Mouse (Mus musculus) embryonic facial prominence, embryonic 11.5 days (tissue): ENCODE data around the gene Scarb1. TPM values are rescaled to one million over a fixed set of nuclear protein-coding genes. Genes with fewer than 3 reads are reported as not detected.

ENCODE experiments used
- ATAC-seq: fragments of 200-750 bp; cut with Nextera tagmentation; replicated peaks from 2 replicates; pipeline ENCODE4 v1.8.0; 2017; ENCODE audit warnings: low read depth; ENCODE audit not compliant: insufficient number of reproducible peaks, low FRiP score, low TSS enrichment
- DNase-seq: peaks from one replicate; pipeline ENCODE4 v3.0.0-alpha.2; 2015; ENCODE audit warnings: low spot score
- H3K27ac ChIP-seq: fragments of 300-500 bp; sonication (generic); replicated peaks from 2 replicates; pipeline ENCODE4 v1.5.1; 2014; ENCODE audit warnings: mild to moderate bottlenecking, low read depth, low read length, control low read depth
- H3K27me3 ChIP-seq: fragments of 300-500 bp; sonication (generic); 2 replicates; pipeline ENCODE4 v1.6.1; 2014; ENCODE audit warnings: mild to moderate bottlenecking, low read length, moderate library complexity, mixed read lengths; ENCODE audit not compliant: control insufficient read depth, insufficient read depth
- H3K36me3 ChIP-seq: fragments of 300-500 bp; sonication (generic); replicated peaks from 2 replicates; pipeline ENCODE4 v1.6.1; 2014; ENCODE audit warnings: low read depth, mild to moderate bottlenecking, low read length, moderate library complexity, mixed read lengths; ENCODE audit not compliant: control insufficient read depth, insufficient read depth
- H3K4me1 ChIP-seq: fragments of 300-500 bp; sonication (generic); 2 replicates; pipeline ENCODE4 v1.6.1; 2014; ENCODE audit warnings: low read length, mixed read lengths; ENCODE audit not compliant: control insufficient read depth, insufficient read depth
- H3K4me2 ChIP-seq: fragments of 300-500 bp; sonication (generic); 2 replicates; pipeline ENCODE4 v1.6.1; 2014; ENCODE audit warnings: low read depth, mild to moderate bottlenecking, control low read depth, low read length, moderate library complexity
- H3K4me3 ChIP-seq: fragments of 300-500 bp; sonication (generic); 2 replicates; pipeline ENCODE4 v1.5.1; 2014; ENCODE audit warnings: low read depth, low read length, control low read depth
- H3K9ac ChIP-seq: fragments of 300-500 bp; sonication (generic); replicated peaks from 2 replicates; pipeline ENCODE4 v1.6.1; 2014; ENCODE audit warnings: mild to moderate bottlenecking, control low read depth, low read length
- H3K9me3 ChIP-seq: fragments of 300-500 bp; sonication (generic); replicated peaks from 2 replicates; pipeline ENCODE4 v1.6.1; 2016; ENCODE audit warnings: mild to moderate bottlenecking, low read length, inconsistent platforms, mixed read lengths; ENCODE audit not compliant: control insufficient read depth
- WGBS: fragments of 180-500 bp; shearing (Covaris S2); extraction: QIAGEN DNeasy Blood & Tissue Kit; methylation state at CpG from one replicate; pipeline ENCODE4 v1.1.7; 2014; 5-methylcytosine and 5-hydroxymethylcytosine counted together
- polyA plus RNA-seq: library from polyadenylated mRNA; unstranded; fragments of >200 nt; fragmentation: Nextera tagmentation; extraction: Ambion mirVana; gene quantifications from 2 replicates; pipeline ENCODE4 v1.2.1, GENCODE M21; 2014

Gene Scarb1
- polyA plus RNA-seq, 1 experiment from 2014 or later = 22.7 TPM

GRCm38 (mm10) chr5:125287053-125287655 lies 53.7 kb downstream of the Scarb1 start:
- WGBS = 93% methylated on average over 9 of the region's 9 CpGs
- Histone ChIP-seq H3K9ac (no peak overlapping the region), H3K4me1 (no peaks in the 10 kb centered on the region), H3K27me3 (no peaks in the 10 kb centered on the region), H3K36me3 (no peaks in the 10 kb centered on the region), H3K4me3 (no peak overlapping the region), H3K9me3 (no peaks in the 10 kb centered on the region), H3K4me2 (no peak overlapping the region), H3K27ac (no peak overlapping the region)
- DNase-seq (no peak), ATAC-seq (no peak)

DNA sequence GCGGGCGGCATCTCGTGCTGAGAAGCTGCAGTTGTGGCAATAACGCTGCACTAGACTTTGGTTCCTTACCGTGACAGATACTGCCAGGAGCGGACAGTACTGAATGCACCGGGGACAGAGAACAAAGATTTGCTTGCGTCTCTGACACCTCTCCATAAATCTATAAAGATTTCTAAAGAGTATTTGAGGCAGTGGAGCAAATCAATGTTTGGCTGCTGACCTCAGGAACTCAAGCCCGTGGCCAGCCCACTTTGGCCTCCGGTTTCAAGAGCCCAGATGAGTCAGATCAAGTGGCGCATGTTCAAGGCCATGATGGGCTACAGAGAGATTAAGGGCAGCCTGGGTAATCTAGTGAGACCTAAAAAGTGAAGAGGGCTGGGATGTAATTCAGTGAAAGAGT lies 54.8 kb downstream of the Scarb1 start:
- DNase-seq (no peak), ATAC-seq (no peak)
- WGBS = 93% methylated on average over 11 of the region's 11 CpGs
- no peak overlapping the region for H3K4me2 ChIP-seq
- H3K36me3 ChIP-seq = no peaks in the 10 kb centered on the region
- H3K9ac ChIP-seq = no peak overlapping the region
- no peaks in the 10 kb centered on the region for H3K9me3 ChIP-seq
- no peaks in the 10 kb centered on the region for H3K4me1 ChIP-seq
- H3K4me3 ChIP-seq = no peak overlapping the region
- H3K27me3 ChIP-seq = no peaks in the 10 kb centered on the region
- no peak overlapping the region for H3K27ac ChIP-seq

- Histone ChIP-seq H3K9ac (peak overlapping the region; percentile 40), H3K27ac (no peak overlapping the region), H3K4me2 (peak overlapping the region; percentile 41), H3K4me1 (peaks cover 4% of the 10 kb centered on the region; the same call in 1 of the 2 replicates), H3K27me3 (no peaks in the 10 kb centered on the region), H3K9me3 (no peaks in the 10 kb centered on the region), H3K36me3 (no peaks in the 10 kb centered on the region), H3K4me3 (peak overlapping the region; percentile 22)
- WGBS = 13% methylated on average over 35 of the region's 35 CpGs
- ATAC-seq (peak; percentile 77), DNase-seq (peak; percentile 94)
These were observed 56.9 kb downstream of the Scarb1 start for GRCm38 (mm10) chr5:125283748-125284640.

DNA sequence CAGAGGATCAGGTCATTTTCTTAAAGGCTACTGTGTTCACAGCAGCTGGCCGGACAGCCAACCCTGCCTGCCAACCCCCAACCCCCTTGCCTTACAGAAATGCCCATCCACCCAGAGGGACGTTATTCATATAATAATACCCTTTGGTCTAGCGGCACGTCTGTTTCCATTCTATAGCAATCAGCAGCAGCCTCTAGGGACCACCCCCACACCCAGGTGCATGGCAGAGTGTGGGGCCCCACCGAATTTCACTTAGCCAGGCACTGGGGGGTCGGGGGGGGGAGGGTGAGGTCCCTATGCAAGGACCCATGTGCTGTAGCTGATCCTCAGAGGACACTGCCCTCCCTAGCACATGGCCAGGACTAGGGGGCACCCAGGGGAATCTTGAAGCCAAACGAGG lies 61.7 kb downstream of the Scarb1 start:
- Histone ChIP-seq H3K4me2 (no peak overlapping the region), H3K4me3 (no peak overlapping the region), H3K9ac (no peak overlapping the region; the same call in 1 of the 2 replicates), H3K4me1 (peaks cover 4% of the 10 kb centered on the region; the same call in 1 of the 2 replicates), H3K9me3 (no peaks in the 10 kb centered on the region), H3K36me3 (no peaks in the 10 kb centered on the region), H3K27me3 (no peaks in the 10 kb centered on the region), H3K27ac (peak overlapping the region; percentile 1; the same call in 1 of the 2 replicates)
- no peak for ATAC-seq
- no peak for DNase-seq
- WGBS = 40% methylated on average over 7 of the region's 7 CpGs

GRCm38 (mm10) chr5:125278314-125278713 lies 62.6 kb downstream of the Scarb1 start:
- peak; percentile 62 for DNase-seq
- Histone ChIP-seq H3K27ac (no peak overlapping the region), H3K4me1 (peaks cover 4% of the 10 kb centered on the region), H3K9ac (no peak overlapping the region), H3K27me3 (no peaks in the 10 kb centered on the region), H3K36me3 (no peaks in the 10 kb centered on the region), H3K4me3 (no peak overlapping the region), H3K4me2 (no peak overlapping the region), H3K9me3 (no peaks in the 10 kb centered on the region)
- 33% methylated on average over 6 of the region's 6 CpGs for WGBS
- ATAC-seq = no peak

DNA sequence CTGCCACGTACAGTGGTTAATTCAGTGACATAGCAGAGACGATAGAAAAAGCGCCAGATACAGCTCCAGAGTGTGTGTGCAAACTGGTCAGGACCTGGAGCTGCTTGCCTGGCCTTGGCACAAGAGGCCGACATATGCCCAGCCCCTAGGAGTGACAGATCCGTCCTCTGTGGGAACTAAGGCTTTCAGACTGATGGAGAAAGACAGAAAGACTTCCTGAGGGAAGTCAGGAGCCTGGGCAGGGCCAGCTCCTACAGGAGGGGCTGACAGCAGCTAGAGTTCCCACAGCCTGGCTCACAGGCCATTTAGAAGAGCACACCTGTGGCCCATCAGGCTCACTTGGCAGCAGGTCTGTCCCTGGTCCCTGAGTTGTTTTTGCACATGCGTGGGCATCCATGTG lies 63.6 kb downstream of the Scarb1 start:
- Histone ChIP-seq H3K36me3 (no peaks in the 10 kb centered on the region), H3K9me3 (no peaks in the 10 kb centered on the region), H3K9ac (no peak overlapping the region), H3K4me3 (no peak overlapping the region), H3K27ac (no peak overlapping the region), H3K4me2 (no peak overlapping the region), H3K4me1 (peaks cover 4% of the 10 kb centered on the region), H3K27me3 (no peaks in the 10 kb centered on the region)
- WGBS = 82% methylated on average over 6 of the region's 6 CpGs
- ATAC-seq (no peak), DNase-seq (no peak)

GRCm38 (mm10) chr5:125276765-125277164 lies 64.1 kb downstream of the Scarb1 start:
- no peak overlapping the region for H3K9ac ChIP-seq
- ATAC-seq (no peak), DNase-seq (no peak)
- no peaks in the 10 kb centered on the region for H3K27me3 ChIP-seq
- H3K27ac ChIP-seq = no peak overlapping the region
- WGBS = 77% methylated on average over 4 of the region's 4 CpGs
- H3K4me1 ChIP-seq = peaks cover 4% of the 10 kb centered on the region
- H3K4me2 ChIP-seq = no peak overlapping the region
- no peak overlapping the region for H3K4me3 ChIP-seq
- no peaks in the 10 kb centered on the region for H3K9me3 ChIP-seq
- H3K36me3 ChIP-seq = no peaks in the 10 kb centered on the region

DNA sequence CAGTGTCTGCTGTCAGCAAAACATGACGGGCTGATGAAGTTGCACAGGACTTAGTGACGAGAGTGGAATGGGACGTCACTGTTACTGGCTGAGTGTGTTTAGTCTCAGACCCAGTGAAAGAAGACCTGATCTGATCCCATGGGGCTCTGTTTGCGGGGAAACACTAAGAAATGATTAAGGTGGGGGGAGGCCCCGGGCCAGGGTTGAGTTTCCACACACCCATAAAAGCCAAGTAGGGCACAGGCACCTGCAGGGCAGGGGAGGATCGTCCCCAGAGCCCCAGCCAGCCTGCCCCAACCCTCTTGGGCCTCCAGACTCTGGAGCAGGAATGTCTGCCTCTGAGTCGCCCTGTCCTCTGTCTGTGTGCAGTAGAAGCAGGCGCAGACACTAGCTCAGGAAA lies 65.6 kb downstream of the Scarb1 start:
- WGBS = 69% methylated on average over 8 of the region's 8 CpGs

More for the DNA sequence above, 65.6 kb downstream of the Scarb1 start:
- no peaks in the 10 kb centered on the region for H3K36me3 ChIP-seq
- ATAC-seq (no peak), DNase-seq (no peak)
- no peaks in the 10 kb centered on the region for H3K9me3 ChIP-seq
- H3K27ac ChIP-seq = no peak overlapping the region
- H3K4me3 ChIP-seq = no peak overlapping the region
- H3K9ac ChIP-seq = no peak overlapping the region
- H3K27me3 ChIP-seq = no peaks in the 10 kb centered on the region
- no peak overlapping the region for H3K4me2 ChIP-seq
- H3K4me1 ChIP-seq = peaks cover 4% of the 10 kb centered on the region
